Comparison of ENCODE assay signal across 15 mouse cellular contexts in the genomic region with DNA sequence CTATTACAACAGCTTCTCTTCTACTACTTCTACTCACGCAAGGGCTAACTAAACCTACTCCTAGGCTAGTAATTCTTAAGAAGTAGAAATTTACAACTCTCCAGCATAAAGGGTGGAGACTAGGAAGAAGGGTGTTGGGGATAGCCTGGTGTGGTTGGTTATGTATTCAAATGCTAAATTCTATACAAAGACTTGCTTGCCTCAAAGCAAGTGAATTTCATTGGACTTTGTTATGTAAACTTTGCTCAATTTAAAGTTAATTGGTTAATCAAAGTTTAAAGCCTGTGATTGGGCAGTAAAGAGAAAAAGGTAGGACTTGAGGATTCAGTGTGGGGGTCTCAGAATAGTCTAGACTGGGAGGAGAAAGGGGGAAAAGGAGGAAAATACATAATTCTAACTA.
"Had no signal": no experiment of that assay in that cellular context is flagged by ENCODE, and none has a peak within 500 bp of the region (broad histone marks: within the 10 kb centered on the region; RNA-seq: fewer than 3 reads in every experiment).

No protein-coding gene starts in this region.

- H3K36me3 ChIP-seq: lung, embryonic 15.5 days; midbrain, embryonic 12.5 days; midbrain, embryonic 15.5 days; neural tube, embryonic 12.5 days had no signal

- H3K4me1 ChIP-seq: lung, embryonic 15.5 days; megakaryocyte, embryonic 14.5 days; midbrain, embryonic 12.5 days; midbrain, embryonic 15.5 days; neural tube, embryonic 12.5 days had no signal

- DNase-seq: liver, postnatal 0 days; lung, adult 2 months; lung, postnatal 14 days; lung, postnatal 36 days; right cerebral cortex, postnatal 14 days; thymus, adult 18-20 months; thymus, postnatal 14 days; thymus, postnatal 36 days had no signal

- H3K27ac ChIP-seq: lung, embryonic 15.5 days; macrophage; midbrain, embryonic 12.5 days; midbrain, embryonic 15.5 days; neural tube, embryonic 12.5 days had no signal

- H3K9ac ChIP-seq: liver, postnatal 0 days; lung, embryonic 15.5 days; midbrain, embryonic 12.5 days; midbrain, embryonic 15.5 days; neural tube, embryonic 12.5 days had no signal

- ATAC-seq: liver, postnatal 0 days; lung, postnatal 0 days; midbrain, embryonic 15.5 days had no signal

- H3K27me3 ChIP-seq: lung, embryonic 15.5 days; megakaryocyte, embryonic 14.5 days; midbrain, embryonic 12.5 days; midbrain, embryonic 15.5 days; neural tube, embryonic 12.5 days had no signal

- H3K9me3 ChIP-seq: lung, embryonic 15.5 days; megakaryocyte, embryonic 14.5 days; midbrain, embryonic 12.5 days; midbrain, embryonic 15.5 days; neural tube, embryonic 12.5 days had no signal

- H3K4me2 ChIP-seq: lung, embryonic 15.5 days; midbrain, embryonic 12.5 days; midbrain, embryonic 15.5 days; neural tube, embryonic 12.5 days had no signal

- H3K4me3 ChIP-seq: lung, embryonic 15.5 days; megakaryocyte, embryonic 14.5 days; midbrain, embryonic 12.5 days; midbrain, embryonic 15.5 days; neural tube, embryonic 12.5 days had no signal
